Mouse (Mus musculus): ENCODE results near the gene Fem1a.

Fem1a gene

GRCm38 (mm10) chr17:56293291-56293690 lies 36.7 kb downstream of the Fem1a start:
- in situ Hi-C loops (cut with MboI; ENCODE audit: unreplicated experiment in 2 of 2): no loop called here

GRCm38 (mm10) chr17:56294241-56294640 lies 37.6 kb downstream of the Fem1a start:
- in situ Hi-C loops (cut with MboI; ENCODE audit: unreplicated experiment in 2 of 2): no loop called here

GRCm38 (mm10) chr17:56296201-56296600 lies 39.6 kb downstream of the Fem1a start:
- in situ Hi-C loops (cut with MboI; ENCODE audit: unreplicated experiment in 2 of 2): no loop called here

- in situ Hi-C loops (cut with MboI; ENCODE audit: unreplicated experiment in 2 of 2): no loop called here
Measured at GRCm38 (mm10) chr17:56298238-56298637, 41.6 kb downstream of the Fem1a start.

- in situ Hi-C loops (cut with MboI; ENCODE audit: unreplicated experiment in 2 of 2): no loop called here
Measured at GRCm38 (mm10) chr17:56300186-56300585, 43.6 kb downstream of the Fem1a start, which contains the start of gene Arrdc5. TSS of gene Arrdc5 (minus strand) at chr17:56300286.

- in situ Hi-C loops (cut with MboI; ENCODE audit: unreplicated experiment in 2 of 2): no loop called here
Measured at GRCm38 (mm10) chr17:56302363-56302996, 45.9 kb downstream of the Fem1a start.

GRCm38 (mm10) chr17:56303160-56303846 lies 46.7 kb downstream of the Fem1a start, which contains the start of gene Uhrf1:
TSS of gene Uhrf1 (plus strand) at chr17:56303321.
- in situ Hi-C loops (cut with MboI; ENCODE audit: unreplicated experiment in 2 of 2): no loop called here

- in situ Hi-C loops (cut with MboI; ENCODE audit: unreplicated experiment in 2 of 2): no loop called here
Measured at GRCm38 (mm10) chr17:56303847-56304586, 47.4 kb downstream of the Fem1a start.

- in situ Hi-C loops (cut with MboI; ENCODE audit: unreplicated experiment in 2 of 2): no loop called here
Measured at GRCm38 (mm10) chr17:56304718-56305117, 48.1 kb downstream of the Fem1a start.

- in situ Hi-C loops (cut with MboI; ENCODE audit: unreplicated experiment in 2 of 2): no loop called here
Measured at GRCm38 (mm10) chr17:56305156-56305555, 48.5 kb downstream of the Fem1a start.

GRCm38 (mm10) chr17:56305826-56306225 lies 49.2 kb downstream of the Fem1a start:
- in situ Hi-C loops (cut with MboI; ENCODE audit: unreplicated experiment in 2 of 2): no loop called here

- in situ Hi-C loops (cut with MboI; ENCODE audit: unreplicated experiment in 2 of 2): no loop called here
Measured at GRCm38 (mm10) chr17:56308088-56308487, 51.5 kb downstream of the Fem1a start.

GRCm38 (mm10) chr17:56309191-56309945 lies 52.8 kb downstream of the Fem1a start:
- in situ Hi-C loops (cut with MboI; ENCODE audit: unreplicated experiment in 2 of 2): no loop called here

Data from v-Abl transformed pro-B cells (cell line).